Mouse (Mus musculus) intestine, embryonic 16.5 days (tissue): ENCODE data around the gene Gm21761. TPM values are rescaled to one million over a fixed set of nuclear protein-coding genes. Genes with fewer than 3 reads are reported as not detected.

Experiments used
- polyA plus RNA-seq: library from polyadenylated mRNA; unstranded; fragments of >200 nt; fragmentation: Nextera tagmentation; extraction: Ambion mirVana; gene quantifications from 2 replicates; pipeline ENCODE4 v1.2.1, GENCODE M21; 2015

Gene Gm21761
- polyA plus RNA-seq, 1 experiment from 2014 or later: not detected

Other genes starting within 250 kb of the Gm21761 start
- gene Hmgcs1, start 238.9 kb downstream of the Gm21761 start, polyA plus RNA-seq: 247 and 266 TPM in 2 replicates
- gene Nim1k, start 173.4 kb downstream of the Gm21761 start, polyA plus RNA-seq: 0.39 and 0.48 TPM in 2 replicates
- gene Zfp131, start 138.4 kb downstream of the Gm21761 start, polyA plus RNA-seq: 18.0 and 21.4 TPM in 2 replicates
- not detected in 2 replicates for gene AF067063, start 99.1 kb downstream of the Gm21761 start, polyA plus RNA-seq
- gene D13Ertd608e, start 93.3 kb downstream of the Gm21761 start, polyA plus RNA-seq: not detected in 2 replicates
- gene Tcstv1, start 34.5 kb downstream of the Gm21761 start, polyA plus RNA-seq: not detected in 2 replicates
- not detected in 2 replicates for gene B020031M17Rik, start 21.5 kb upstream of the Gm21761 start, polyA plus RNA-seq
- gene Gm36079, start 97.7 kb upstream of the Gm21761 start, polyA plus RNA-seq: not detected in 2 replicates
- gene Gm21188, start 122.9 kb upstream of the Gm21761 start, polyA plus RNA-seq: not detected in 2 replicates
- not detected in 2 replicates for gene Gm20767, start 211.0 kb upstream of the Gm21761 start, polyA plus RNA-seq
- not detected in 2 replicates for gene Gm21818, start 243.2 kb upstream of the Gm21761 start, polyA plus RNA-seq